Mouse (Mus musculus) layer of hippocampus, adult 9-11 months (tissue): ENCODE results near the gene Phgdh.

Experiments
- DNase-seq: peaks from one replicate; pipeline ENCODE4 v3.0.0; 2022

Phgdh gene

GRCm38 (mm10) chr3:98339706-98340109 is at the start of gene Phgdh:
Phgdh (minus strand) TSS chr3:98339990.
- DNase-seq = peak; percentile 69

GRCm38 (mm10) chr3:98389305-98389704 is 49.5 kb upstream of the Phgdh start:
- DNase-seq = no peak

DNA sequence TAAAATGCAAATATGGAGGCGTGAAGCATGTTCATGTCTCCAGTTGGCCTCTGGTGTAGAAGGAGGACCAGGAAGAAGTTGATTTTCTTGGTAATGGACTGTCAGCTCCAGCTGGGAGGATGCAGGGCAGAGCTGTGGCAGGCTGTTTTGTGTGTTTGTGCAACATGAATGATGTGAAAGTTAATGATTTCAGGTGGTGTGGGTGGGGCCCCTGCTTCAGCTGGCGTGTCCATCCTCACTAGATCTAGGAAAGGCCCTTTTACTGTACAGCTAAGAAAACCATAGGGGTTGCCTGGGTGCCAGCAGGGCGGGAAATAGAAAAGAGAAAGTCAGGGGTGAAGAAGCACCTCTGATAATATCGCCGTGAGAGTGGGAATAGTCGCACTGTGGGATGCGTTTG is 48.0 kb upstream of the Phgdh start:
- DNase-seq = no peak

DNA sequence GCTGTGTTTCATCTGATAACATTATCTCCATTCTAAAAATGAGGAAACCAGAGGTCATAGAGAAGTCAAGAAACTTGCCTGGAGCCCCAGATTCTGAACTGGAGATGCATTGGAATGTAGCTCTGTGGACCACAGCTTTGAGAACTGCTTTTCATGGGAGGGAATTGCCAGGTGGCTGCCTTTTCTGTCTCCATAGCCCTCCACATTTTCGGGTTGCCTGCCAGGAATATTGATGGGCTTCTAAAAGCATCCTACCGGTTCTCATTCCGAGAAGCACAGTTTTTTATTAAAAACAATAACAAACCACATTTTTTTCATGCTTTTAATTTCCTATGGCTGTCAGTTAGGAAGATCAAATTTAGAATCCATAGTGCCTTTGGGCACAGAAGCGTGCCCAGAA is 47.3 kb upstream of the Phgdh start:
- DNase-seq = peak; percentile 28

GRCm38 (mm10) chr3:98383024-98383790 is 43.4 kb upstream of the Phgdh start:
- DNase-seq = no peak

DNA sequence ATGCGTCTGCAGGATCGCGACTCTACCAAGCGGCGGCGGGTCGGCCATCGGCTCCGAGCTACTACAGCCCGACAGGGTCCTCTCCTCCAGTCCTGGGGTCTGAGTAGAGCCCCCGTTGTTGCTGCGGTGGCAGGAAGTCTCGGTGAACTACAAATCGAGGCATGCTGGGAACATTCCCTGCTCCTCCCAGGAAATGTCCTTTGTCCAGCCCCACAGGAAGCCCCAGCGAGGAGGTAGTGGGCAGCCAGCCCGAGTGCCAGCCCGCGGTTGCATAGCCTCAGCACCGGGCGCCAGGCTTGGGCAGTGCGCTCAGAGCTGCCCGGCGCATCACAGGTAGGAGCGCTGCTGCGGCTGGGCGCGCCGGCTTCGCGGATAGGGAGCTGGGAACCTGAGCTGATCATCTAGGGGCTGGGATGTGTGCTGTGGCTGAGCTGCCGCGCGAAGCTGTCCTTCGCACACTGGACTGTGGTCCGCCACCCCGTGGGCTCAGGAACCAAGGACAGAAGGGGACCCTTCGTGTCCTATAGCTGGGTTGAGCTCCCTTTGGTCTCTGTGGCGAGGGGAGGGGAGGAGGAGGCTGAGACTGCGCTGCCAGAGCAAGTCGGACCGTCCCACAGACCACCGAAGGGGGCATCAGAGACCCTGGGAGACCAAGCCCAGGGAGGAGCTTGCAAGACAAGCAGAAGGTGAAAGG is 42.6 kb upstream of the Phgdh start, which contains the start of gene Zfp697:
Gene Zfp697 (plus strand): TSS at position 216 of the 694 bp plus-strand sequence.
- peak; percentile 83 for DNase-seq

- no peak for DNase-seq
Observed at GRCm38 (mm10) chr3:98381677-98382245, 42.0 kb upstream of the Phgdh start.

GRCm38 (mm10) chr3:98379236-98379635 is 39.4 kb upstream of the Phgdh start:
- DNase-seq = no peak

- DNase-seq = no peak
Observed at GRCm38 (mm10) chr3:98378267-98378666, 38.5 kb upstream of the Phgdh start.

- DNase-seq = no peak
Observed at GRCm38 (mm10) chr3:98374980-98375379, 35.2 kb upstream of the Phgdh start.

DNA sequence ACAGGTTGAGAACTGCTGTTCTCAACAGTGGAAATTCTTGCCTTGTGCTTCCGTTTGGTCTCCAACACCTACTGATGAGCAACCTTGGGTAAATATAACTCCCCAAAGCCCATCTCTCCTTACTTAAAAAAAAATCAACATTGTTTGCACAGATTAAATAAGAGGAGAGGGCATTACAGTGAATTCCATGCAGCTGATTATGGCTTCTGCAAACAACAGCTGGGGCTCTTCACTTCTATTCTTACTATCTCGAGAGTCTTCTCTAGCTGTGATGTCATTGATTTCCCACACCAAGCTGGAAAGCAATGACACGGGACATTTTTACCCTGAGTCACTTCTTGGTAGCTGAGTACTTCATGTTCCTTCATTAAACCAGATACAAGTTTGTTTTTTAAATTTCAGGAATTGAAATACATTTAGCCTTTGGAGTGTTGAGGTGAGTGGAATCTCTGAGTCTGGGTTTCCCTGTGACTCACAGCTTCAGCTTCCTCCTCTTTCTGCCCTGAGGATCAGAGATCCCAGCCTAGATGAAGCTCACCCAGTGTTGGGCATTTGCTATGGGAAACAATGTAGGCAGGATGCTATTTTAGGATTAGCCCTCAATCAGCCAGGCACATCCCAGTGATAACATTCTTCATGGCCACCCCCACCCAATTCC is 34.4 kb upstream of the Phgdh start:
- no peak for DNase-seq

GRCm38 (mm10) chr3:98368776-98369175 is 29.0 kb upstream of the Phgdh start:
- DNase-seq = no peak

- no peak for DNase-seq
Observed at GRCm38 (mm10) chr3:98368283-98368682, 28.5 kb upstream of the Phgdh start.

DNA sequence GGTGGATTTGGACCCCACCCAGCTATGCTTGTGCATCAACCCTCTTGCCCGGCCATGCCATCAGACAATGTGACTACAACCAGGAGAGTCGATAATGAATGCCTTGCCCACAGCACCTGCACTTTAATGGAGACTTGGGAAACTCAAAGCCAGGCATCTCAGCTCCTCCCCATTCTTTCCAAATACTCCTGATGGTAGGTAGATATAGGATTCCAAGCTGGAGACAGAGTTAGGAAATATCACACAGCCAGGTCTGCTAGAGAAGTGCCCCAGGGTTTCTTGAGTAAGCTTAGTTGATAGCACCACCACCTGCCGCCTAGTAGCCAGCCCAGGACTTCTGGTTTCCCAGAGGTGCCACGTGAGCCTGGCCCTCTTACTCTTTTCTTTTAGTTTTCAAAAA is 27.0 kb upstream of the Phgdh start:
- DNase-seq = no peak

DNA sequence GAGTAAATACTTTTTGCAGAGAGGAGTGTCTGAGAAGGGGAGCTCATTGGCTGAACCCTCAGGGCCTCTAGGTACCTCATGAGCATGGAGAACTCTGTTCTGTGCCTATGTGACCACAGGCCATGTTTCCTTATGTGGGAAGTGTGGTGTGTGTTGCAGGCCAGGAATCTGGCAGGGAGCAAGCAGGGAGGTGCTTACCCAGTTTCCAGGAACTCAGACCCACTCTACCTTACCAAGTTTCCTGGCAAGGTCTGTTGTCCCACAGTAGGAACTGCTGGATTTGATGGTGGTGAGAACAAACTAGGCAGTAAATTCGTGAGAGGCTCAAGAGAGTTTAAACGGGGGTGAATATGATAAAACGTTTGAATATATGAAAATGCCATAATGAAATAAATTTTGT is 26.3 kb upstream of the Phgdh start:
- DNase-seq = no peak

- DNase-seq = no peak
Observed at GRCm38 (mm10) chr3:98362753-98363152, 23.0 kb upstream of the Phgdh start.

DNA sequence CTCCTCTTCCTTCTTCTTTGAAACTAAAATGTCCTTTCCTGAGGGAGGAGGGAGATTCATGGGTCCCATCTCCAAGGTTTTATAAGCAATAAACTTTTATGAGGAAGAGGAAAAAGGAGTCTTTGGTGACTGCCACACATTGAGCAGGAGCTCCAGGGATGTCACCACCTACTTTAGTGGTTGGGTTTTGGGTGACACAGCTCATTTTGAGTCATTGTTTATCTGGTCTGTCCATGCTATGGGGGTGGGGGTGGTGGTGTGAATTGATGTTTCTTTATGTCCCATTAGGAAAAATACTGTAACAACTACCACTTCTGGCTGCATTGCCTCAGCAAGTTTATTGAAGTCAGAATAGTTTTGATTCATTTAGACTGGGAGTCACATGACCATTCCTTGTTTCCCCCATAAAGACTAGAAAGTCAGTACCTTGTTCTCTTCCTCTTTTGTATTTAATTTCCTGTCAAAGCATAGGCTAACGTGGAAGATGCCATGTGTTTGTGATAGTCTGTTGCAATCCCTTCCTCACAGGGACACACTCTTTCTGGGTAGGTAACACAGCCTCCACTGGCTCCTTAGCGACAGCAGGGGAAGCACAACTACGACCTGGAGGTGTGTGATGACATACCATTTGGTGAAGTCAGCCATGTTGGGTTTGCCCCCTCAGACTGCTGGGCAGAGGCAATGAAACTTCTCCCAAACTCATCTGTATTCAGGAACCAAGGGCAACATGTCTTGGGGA is 17.0 kb upstream of the Phgdh start:
- DNase-seq = no peak

DNA sequence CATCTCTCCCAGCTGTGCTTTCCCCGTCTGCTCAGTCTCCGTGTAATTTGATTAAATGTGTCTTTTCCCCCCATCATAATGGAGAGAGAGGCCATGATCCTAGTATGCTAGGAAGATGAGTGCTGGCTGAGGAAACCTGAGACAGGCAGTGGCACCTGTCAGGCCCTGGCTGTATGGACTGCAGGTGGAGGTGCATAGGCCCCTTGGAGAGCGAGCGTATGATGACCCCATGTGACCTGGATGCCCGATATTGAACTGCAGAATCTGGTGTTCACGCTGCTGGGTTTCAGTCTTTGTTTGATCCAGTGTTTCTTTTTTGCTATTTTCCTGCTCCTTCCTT is 16.2 kb upstream of the Phgdh start:
- no peak for DNase-seq

DNA sequence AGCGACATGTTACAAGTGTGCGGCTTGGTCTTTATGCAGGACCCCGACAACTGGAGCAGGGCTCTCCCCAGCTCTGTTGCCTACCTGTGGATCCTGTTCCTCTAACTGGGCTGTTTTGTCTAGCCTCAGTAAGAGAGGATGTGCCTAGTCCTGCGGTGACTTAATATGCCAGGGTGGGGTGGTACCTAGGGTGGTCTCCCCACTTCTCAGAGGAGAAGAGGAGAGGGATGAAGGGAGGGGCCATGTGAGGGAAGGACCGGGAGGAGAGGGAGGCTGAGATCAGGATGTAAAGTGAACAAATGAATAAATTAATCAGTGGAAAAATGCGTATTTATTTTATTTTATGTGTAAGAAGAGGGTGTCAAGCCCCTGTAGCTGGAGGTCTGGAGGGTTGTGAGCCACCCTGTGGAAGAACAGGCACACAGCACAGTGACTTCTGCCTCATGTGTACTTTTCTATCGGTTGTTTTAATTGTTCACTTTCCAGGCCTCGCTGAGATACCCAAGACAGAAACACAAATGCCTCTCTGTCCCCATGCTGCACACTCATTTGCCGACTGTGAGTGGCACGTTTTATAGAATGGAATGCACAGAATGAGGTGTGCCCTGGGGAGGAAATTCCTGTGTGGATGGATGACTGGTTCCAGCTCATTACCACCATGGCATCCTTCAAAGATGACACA is 15.7 kb upstream of the Phgdh start:
- no peak for DNase-seq

DNA sequence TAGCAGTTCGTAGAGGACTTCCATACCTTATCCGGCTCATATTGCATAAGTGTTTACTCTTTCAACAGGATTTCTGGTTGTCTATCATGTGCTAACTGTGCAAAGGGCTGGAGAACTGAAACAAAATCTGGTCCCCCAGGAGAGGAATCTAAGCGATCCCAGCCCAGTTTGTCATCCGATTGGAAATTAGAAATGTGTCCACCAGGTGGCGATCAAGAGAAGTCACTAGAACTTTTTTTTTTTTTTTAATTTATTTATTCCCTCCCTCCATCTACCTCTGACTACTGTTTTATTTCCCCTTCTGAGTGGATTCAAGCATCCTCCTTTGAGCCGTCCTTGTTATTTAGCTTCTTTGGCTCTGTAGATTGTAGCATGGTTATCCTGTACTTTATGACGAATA is 14.1 kb upstream of the Phgdh start:
- DNase-seq = peak; percentile 67

- DNase-seq = no peak
Observed at GRCm38 (mm10) chr3:98348705-98349104, 8.9 kb upstream of the Phgdh start.

DNA sequence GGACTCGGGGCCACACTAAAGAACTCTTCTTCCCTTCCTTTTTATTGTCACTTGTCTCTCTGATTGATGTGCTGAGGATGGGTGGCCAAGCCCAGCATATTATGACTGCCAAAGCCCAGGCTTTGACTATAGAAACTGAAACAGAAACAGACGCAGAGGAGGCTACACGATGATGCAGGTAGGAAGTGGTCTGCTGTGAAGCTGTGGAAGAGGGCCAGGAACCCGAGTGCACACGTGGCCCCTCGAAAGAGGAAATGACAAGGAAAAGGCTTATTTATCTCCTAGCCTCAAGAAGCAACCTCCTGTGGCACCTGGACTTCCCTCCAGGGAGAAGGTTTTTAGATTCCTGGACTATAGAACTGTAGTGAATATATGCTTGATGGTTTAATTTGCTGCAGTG is 8.3 kb upstream of the Phgdh start:
- DNase-seq = no peak
